Mouse (Mus musculus): ENCODE data around the gene Fmo5. TPM values are rescaled to one million over a fixed set of nuclear protein-coding genes. Genes with fewer than 3 reads are reported as not detected.

The Fmo5 gene
- total RNA-seq, 2 experiments from 2014 or later = 1.8 TPM

DNA sequence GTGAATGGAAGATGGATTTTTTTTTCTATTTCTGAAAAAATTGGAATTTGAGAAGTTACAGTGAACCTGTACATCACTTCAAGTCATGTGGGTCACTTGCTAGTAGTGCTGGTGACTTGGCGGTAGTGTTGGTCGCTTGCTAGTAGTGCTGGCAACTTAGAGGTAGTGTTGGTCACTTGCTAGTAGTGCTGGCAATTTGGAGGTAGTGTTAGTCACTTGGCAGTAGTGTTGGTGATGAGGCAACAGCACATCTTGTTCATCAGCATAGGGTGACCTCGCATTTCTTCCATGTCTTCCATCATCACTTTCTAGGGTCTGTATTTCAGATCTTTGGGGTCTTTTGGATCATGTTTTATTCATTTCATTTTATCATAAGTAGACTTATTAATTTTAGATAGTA is 47.5 kb downstream of the Fmo5 start:
- ATAC-seq (replicated peaks; ENCODE audit: poor library complexity, severe bottlenecking) = no peak

DNA sequence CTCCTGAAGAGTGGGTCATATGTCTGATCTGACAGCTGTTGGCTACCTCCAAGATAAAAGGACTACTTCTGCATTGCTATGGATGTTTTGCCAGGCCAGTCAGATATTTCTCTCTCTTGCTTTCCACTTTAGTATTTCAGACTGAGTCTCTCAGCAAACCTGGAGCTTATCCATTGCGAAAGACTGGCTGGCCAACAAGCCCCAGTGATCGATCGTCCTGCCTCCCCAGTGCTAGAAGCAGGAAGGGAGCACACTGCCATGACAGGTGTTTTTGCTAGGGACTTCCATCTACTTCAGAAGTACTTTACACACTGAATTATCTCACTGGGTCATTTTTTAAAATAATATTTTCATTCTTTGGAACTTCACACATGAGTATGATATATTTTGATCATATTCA is 49.8 kb downstream of the Fmo5 start:
- no peak for ATAC-seq (replicated peaks; ENCODE audit: poor library complexity, severe bottlenecking)

DNA sequence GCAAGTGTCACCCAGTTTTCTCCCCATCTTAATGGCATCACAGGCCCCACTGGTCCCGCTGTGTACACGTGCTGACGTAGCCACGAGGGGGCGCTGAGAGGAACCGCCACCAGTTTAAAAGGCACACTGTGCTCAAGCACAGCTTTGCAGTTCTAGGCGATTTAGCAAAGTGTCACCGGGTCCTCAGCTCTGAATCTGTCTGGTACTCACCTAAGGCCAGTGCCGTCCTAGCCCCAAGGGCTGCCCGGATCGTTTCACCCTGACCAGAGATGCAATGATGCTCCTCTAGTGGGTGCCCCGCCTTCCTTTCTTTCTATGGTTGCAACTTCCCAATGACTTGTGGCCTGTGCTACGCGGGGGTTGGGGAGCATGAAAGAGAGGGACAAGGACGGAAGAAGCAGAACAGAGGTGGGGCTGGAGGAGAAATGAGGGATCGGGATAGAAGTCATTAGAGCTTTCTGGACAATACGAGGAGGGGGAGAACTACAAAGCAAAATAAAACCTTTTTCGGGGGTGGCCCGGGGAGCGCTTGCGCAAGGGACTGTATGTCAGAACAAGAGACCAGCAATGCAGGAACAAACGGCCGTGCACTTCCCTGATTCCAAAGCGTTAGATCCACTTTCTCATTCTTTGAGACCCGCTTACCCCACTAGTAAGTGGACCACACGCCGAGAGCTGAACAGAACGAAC is 52.2 kb downstream of the Fmo5 start:
- peak; percentile 73 for ATAC-seq (replicated peaks; ENCODE audit: poor library complexity, severe bottlenecking)

DNA sequence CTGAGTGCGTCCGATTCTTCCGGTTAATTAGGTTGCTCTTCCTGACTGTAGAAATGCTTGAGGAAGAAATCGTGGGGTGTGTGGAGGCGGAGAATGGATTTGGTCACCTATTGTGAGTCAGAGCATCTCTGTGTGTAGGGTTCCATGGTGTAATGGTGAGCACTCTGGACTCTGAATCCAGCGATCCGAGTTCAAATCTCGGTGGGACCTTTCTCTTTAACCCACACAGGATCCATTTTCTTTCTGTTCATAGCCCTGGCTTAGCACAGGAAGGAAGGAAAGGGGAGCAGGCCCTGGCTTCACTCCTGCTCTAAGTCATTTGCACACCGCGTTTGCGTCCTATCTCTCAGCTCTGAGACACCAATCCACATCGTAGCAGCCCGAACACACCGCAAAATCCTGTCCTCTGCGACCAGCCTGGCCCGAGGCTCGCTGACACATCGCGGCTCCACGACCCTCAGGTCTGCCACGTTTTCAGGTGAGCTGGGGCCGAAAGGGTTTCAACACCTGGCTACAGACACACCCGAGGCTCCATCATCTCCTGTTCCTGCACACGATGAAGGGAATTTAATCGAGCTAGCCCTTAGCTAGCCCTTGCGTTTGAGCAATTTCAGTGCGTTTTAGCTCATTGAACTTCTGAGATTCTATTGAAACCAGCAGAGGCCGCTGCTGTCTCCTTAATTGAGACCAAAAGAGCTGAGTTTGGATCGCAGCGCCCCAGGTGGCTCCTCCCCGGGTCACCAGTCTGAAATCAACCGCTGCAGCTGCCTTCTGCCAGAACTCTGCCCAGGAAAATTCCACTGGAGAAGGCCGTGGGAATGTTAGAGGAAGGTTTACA is 52.9 kb downstream of the Fmo5 start:
- peak; percentile 70 for ATAC-seq (replicated peaks; ENCODE audit: poor library complexity, severe bottlenecking)

DNA sequence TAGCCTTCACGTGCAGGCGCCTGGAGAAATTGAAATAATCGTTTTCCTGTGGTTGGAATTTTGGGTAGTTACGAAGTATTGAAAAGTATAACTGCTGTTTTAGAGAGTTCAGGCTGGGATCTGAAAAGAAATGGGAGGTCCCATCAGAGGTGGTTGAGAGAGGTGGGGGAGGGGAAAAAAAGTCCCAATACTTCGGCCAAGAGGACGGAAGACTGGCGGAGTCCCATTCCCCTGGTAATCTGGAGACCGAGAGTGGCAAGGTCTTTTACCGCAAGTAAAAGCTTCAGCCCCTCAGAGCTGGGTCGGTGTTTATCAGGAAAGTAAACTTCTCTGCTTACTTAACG is 53.5 kb downstream of the Fmo5 start:
- ATAC-seq (replicated peaks; ENCODE audit: poor library complexity, severe bottlenecking) = no peak

DNA sequence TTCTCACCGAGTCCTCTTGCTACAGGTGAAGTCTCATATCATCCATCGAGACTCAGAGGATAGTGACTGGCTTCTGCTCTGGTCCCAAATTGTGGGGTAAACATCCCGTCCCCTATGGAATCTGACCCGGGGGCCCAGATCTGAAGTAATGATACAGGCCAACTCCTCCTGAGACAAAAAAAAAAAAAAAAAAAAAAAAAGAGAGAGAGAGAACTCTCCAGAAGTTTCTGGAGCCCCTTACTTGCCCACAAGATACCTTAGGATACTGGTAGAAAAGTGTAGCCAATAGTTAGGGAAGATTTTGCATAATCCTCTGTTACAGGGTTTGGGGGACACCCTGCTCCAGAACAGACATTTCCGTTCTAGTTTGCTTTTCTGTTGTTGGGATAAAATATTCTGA is 54.0 kb downstream of the Fmo5 start:
- no peak for ATAC-seq (replicated peaks; ENCODE audit: poor library complexity, severe bottlenecking)

DNA sequence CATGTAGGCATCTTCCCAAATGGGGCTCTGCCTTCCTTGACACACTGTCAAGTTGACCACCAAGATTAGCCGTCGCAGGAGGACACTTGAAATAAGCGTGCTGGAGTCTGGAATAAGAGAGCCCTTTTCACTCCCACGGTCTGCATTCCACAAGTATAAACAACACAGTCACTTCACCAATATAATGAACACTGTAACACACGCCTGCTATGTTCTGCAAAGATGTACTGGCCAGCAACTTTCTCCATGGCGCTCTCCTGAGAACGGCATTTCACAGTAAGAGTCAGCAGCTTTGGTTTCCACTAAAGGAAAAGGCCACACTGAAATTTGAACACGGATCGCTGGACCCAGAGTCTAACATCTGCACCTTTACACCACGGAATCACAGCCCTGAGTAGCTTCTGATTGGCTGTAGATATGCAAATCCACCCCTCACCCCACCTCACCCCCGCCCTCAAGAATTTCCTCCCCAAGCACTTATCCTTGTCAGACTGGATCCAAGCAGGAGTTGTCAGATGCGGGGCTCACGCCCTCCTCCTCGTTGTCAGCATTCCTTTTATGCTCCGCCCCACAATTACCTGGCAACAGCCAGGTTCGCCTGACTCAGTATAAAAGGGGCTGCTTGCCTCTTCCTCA is 55.1 kb downstream of the Fmo5 start:
- no peak for ATAC-seq (replicated peaks; ENCODE audit: poor library complexity, severe bottlenecking)

DNA sequence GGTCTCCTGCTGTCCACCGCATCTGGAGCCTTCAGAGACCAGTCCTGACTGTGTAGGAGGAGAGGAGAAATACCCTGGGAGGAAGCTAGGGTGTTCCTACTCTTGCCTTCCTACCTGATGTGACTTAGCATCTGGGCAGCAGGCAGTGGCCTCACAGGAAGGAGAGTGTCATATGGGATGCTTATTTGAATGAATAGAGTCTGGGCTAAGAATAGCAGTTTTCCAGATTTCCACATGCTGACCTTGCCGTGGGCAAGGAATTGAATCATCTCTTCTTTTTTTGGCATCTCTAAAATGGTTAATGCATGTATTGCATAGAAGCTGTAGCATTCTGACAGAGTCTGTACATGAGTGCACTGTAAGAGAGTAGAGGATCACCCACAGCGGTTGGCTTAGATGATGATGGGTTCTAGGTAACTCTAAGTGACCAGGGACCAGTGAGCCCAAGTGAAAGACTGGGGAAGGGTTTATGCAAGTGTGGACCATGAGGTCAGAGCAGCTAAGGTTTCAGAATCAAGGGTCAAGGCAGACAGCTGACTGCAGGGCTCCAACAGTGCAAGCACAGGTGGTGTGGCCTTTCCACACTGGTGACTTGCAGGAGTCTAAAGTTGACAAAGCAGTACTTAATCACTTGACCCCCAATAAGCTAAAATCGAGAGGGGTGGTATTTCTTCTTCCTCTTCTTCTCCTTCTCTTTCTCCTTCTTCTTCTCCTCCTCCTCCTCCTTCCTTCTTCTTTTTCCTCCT is 57.9 kb downstream of the Fmo5 start:
- no peak for ATAC-seq (replicated peaks; ENCODE audit: poor library complexity, severe bottlenecking)

DNA sequence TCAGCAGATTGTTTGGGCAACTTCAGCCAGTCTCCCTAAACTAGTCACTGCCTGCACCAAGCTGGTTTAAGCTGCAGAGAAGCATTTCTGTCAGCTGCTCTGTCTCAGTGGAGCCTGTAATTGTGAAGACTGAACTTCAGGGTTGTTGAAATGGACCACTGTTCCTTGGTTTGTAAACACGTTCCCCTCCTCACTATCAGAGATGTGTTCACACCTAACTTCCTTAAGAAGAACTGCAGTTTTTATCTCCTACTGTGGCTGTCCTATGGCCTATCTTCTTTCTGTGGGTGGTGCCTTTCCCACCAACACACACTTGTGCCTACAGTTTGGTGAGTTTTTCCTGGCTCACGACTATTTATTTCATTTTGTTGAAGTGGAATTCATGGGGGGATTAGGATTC is 60.7 kb downstream of the Fmo5 start:
- ATAC-seq (replicated peaks; ENCODE audit: poor library complexity, severe bottlenecking) = no peak

DNA sequence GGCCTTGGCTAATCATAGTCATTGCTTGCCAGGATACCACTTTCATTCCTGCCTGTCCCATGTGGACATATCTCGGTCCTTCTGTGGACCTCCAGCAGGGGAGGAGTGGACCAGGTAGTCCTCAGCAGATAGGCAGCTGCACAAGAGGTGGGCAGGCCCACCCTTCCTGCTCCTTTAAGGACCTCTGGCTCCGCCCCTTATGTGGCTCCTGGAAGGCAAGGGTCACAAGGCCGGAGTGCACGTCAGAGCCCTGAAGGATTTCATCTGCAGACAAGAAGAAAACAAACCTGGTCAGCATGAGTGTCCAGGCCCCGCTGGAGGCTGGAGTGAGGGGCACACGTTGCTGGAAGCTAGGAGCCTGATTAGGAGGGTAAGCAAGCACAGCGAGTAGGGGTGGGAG is 62.0 kb downstream of the Fmo5 start:
- ATAC-seq (replicated peaks; ENCODE audit: poor library complexity, severe bottlenecking) = no peak

DNA sequence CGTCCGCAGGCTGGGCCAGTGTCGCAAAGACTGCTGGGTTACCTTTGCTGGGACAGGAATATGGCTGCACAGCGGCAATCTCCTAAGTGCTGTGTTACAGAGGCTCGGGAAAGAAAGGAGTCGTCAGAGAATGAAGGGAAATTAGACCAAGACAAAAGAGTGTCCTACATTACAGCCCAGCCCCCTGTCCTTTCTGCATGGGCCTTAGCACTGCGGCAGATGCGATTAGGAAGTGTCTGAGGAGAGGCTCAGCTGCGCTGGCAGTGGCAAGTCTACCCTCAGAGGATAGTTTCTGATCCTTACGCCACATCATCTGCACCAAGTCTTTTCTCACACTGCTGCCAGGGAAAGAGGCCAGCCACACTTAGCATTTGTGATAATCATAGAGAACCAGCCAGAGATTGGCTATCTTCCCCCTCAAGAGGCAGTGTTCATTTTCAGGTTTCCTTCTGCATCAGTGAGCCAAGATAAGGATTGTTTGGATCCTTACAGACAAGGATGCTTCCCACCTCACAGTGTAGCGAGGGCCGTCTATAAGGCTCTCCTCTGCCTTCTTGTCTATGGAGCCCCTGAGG is 62.9 kb downstream of the Fmo5 start:
- no peak for ATAC-seq (replicated peaks; ENCODE audit: poor library complexity, severe bottlenecking)

DNA sequence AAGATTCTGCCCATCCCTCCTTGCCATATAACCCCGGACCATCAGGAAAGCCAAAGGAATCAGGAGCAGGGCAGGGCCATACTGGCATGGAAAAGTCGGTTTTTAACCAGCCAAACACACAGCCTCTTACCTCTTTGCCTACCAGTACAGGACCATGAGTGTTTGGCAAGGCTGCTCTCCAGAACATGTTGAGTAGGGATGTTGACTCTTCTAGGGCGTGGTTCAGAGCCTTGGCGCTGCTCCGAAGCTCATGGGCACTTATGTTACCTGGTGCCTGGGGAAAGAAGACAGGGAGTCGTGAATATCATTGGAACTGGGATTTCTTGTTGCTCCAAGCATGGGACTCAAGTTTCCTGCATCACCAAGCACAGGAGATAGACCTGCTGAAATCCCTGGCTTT is 65.2 kb downstream of the Fmo5 start:
- ATAC-seq (replicated peaks; ENCODE audit: poor library complexity, severe bottlenecking) = no peak

DNA sequence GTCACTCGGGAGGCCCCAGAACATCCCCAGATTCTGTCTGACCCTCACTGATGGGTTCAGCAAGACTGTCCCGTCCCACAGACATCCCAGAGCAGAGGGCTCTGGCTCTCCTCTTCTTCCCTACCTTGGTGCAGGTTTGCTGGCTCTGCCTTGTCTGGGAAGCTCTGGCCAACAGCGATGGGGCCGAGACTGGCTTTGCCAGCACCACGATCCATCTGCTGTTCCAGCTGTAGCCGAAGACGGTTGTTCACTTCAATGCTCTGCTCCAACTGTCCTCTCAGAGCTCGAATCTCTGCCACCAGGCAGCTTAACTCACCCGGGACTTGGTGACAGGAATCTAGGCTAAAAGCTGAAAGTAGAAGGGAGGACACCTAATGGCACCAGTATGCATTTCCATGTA is 68.3 kb downstream of the Fmo5 start:
- no peak for ATAC-seq (replicated peaks; ENCODE audit: poor library complexity, severe bottlenecking)

DNA sequence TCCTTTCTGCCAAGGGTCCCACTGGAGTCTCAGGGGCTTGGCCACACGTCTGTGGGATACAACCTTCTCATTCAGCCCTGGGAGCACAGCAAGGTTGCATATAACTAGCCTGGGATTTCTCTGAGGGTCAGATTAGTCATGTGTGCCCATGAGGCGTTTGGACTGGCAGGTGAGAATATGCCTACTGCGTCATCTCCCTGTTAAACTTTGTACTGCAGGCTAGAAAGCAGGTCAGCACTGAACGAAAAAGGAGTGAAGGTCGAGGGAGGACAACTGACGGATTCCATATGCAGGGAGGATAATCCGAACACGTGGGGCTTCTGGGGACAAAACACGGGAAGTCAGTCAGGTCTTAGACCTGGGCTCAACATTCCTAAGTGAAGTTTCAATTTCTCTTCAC is 68.7 kb downstream of the Fmo5 start:
- ATAC-seq (replicated peaks; ENCODE audit: poor library complexity, severe bottlenecking) = no peak

DNA sequence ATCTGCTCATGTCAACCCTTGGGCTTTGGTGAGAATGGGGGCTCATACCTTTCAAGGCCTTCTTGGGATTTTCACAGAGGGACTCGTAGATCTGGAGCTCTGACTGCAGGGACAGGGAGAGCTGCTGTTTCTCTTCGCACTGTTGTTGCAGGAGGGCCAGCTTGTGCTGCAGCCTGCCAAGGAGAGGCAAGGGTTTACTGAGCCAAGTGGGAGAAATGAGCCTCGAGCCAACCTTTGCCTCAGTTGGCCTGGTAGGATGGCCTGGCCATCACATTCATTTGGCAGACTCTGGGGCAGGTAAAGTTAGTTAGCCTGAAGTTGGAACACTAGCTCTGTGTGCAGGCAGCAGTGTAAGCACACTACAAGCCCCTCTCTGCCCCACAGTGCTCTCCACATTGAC is 70.5 kb downstream of the Fmo5 start:
- no peak for ATAC-seq (replicated peaks; ENCODE audit: poor library complexity, severe bottlenecking)

DNA sequence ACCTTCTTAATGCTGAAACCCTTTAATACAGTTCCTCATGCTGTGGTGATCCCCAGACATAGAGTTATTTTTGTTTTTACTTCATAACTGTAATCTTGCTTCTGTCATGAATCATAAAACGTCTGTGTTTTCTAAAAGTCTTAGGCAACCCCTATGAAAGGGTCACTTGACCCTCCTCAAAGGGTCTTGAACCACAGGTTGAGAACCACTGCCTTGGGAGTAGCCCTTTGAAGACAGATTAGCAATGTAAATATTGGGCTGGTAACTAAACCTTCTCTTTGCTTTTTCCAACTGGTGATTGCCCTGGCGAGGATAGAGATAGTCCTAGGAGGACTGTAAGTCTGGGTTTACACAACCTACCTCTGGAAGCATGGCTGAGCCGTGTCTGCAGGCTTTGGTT is 72.6 kb downstream of the Fmo5 start:
- ATAC-seq (replicated peaks; ENCODE audit: poor library complexity, severe bottlenecking) = no peak

DNA sequence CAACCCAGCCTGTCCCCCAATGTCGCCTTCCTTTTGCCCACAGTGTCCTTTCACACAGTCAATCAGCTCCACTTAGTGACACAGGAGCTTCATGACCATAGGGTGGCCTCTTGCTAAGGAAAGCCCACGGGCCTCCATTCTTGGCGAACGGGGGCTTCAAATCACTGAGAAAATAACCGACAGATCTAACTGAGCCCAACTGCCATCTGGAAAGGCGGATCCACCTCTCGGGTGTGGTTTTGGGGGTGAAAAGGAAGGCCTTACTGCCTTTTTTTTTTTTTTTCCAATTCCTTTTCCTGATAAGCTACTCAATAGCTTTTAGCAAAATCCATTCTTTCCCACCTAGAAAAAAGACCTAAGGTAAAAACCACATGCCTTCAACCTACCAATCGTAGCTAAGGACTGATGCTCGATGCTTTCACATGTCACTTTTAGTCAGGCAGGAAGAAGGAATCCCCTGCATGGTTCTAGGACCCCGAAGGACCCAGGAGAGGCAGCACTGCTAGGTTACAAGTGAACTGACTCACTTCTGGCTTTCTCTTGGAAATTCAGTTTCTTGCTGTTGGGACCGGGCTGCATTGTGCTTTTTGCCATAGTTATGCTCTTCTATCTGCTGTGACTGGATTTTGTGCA is 74.0 kb downstream of the Fmo5 start:
- no peak for ATAC-seq (replicated peaks; ENCODE audit: poor library complexity, severe bottlenecking)

All from granulocyte monocyte progenitor cell, adult 5-6 weeks (primary cell).